ENCODE assay signal across 8 mouse cellular contexts in the genomic region with DNA sequence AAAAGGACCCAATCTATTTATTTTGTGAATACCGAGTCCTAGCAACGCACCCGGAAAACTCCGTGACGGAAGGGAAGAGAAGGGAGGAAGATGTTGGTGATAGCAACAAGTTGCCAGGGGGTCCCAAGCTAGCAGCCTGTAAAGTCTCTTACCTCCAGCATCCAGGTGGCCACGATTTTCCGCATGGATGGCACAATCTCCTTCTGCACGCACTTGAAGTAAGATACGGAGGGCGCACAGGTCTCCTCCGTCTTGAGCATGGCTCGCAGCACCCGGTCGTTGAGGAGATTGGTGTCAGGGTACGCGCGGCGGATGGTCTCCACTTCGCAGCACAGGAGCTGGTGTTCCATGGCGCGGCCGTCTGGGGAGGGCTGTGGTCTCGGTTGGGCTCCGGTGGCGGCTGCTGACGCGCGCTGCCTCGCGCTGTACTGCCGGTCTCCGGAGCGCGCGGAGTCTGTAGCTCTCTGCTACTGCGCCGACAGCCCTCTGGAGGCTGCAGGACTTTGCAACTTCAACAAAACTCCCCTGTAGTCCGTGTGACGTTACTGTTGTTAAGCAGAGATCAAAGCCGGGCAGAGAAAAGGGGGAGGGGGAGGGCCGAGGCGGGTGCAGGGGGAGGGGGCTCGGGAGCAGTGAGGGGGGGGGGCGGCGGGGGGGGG. TPM values are rescaled to one million over a fixed set of nuclear protein-coding genes. Genes with fewer than 3 reads are reported as not detected.
DNase-seq lines count a peak whose midpoint lies in the region; ATAC-seq and TF ChIP-seq lines count a peak whose summit lies in the region.

A gene (minus strand): TSS at position 582 of the 659 bp plus-strand sequence.

- no peak for TF ChIP-seq EP300 in stomach, postnatal 0 days (optimal IDR thresholded peaks at IDR 0.05)

- H3K4me2 ChIP-seq in hindbrain, embryonic 13.5 days = peak within 1 kb of the TSS; percentile 91
- peak within 1 kb of the TSS; percentile 98 for H3K4me2 ChIP-seq in stomach, postnatal 0 days (replicated peaks; ENCODE audit: low read depth)

- no peak for TF ChIP-seq CTCF in bone marrow macrophage, adult 2 months (IDR thresholded peaks at IDR 0.05; ENCODE audit: low read depth, low read length)
- no peak; the same call in 1 of the 2 replicates for TF ChIP-seq CTCF in left cerebral cortex, adult 2 months (IDR thresholded peaks at IDR 0.05)
- peak; percentile 46 for TF ChIP-seq CTCF in stomach, postnatal 0 days (IDR thresholded peaks at IDR 0.05; ENCODE audit: low read depth)

- TF ChIP-seq POLR2A in bone marrow macrophage, adult 2 months (IDR thresholded peaks at IDR 0.05; ENCODE audit: borderline replicate concordance, low read depth, low read length) = no peak

- ATAC-seq in erythroblast, adult 5-6 weeks (replicated peaks; ENCODE audit: low FRiP score, poor library complexity, severe bottlenecking) = no peak
- ATAC-seq in frontal cortex, adult (ENCODE audit: low TSS enrichment) = peak; percentile 42
- peak; percentile 40 for ATAC-seq in hindbrain, embryonic 13.5 days (ENCODE audit: low FRiP score)
- peak; percentile 58 for ATAC-seq in stomach, postnatal 0 days (ENCODE audit: low FRiP score, low TSS enrichment)

- H3K4me3 ChIP-seq in erythroblast, embryonic 14.5 days (replicated peaks) = peak within 1 kb of the TSS; percentile 57
- peak within 1 kb of the TSS; percentile 83 for H3K4me3 ChIP-seq in bone marrow macrophage, adult 2 months (ENCODE audit: insufficient read depth, low read length)
- peak within 1 kb of the TSS; percentile 51 for H3K4me3 ChIP-seq in hindbrain, embryonic 13.5 days
- H3K4me3 ChIP-seq in left cerebral cortex, adult 2 months = peak within 1 kb of the TSS; percentile 61
- peak within 1 kb of the TSS; percentile 96 for H3K4me3 ChIP-seq in macrophage (ENCODE audit: inconsistent target)
- H3K4me3 ChIP-seq in stomach, postnatal 0 days (ENCODE audit: low read depth, low read length) = peak within 1 kb of the TSS; percentile 62

- H3K79me2 ChIP-seq in macrophage (ENCODE audit: inconsistent target) = peaks cover 49% of the 10 kb centered on the region

- H3K27me3 ChIP-seq in erythroblast, embryonic 14.5 days (ENCODE audit: control insufficient read depth) = peaks cover 76% of the 10 kb centered on the region
- peaks cover 68% of the 10 kb centered on the region for H3K27me3 ChIP-seq in hindbrain, embryonic 13.5 days
- H3K27me3 ChIP-seq in stomach, postnatal 0 days (ENCODE audit: control insufficient read depth, insufficient read depth, low read length) = peaks cover 4% of the 10 kb centered on the region; the same call in 1 of the 2 replicates

- H3K36me3 ChIP-seq in erythroblast, embryonic 14.5 days (ENCODE audit: control insufficient read depth) = no peaks in the 10 kb centered on the region; the same call in 1 of the 2 replicates
- H3K36me3 ChIP-seq in hindbrain, embryonic 13.5 days = no peaks in the 10 kb centered on the region
- H3K36me3 ChIP-seq in macrophage (ENCODE audit: inconsistent target) = peaks cover 14% of the 10 kb centered on the region
- 0 out of 2 replicates have a peak, but pooled peaks cover 2% of the 10 kb centered on the region for H3K36me3 ChIP-seq in stomach, postnatal 0 days (ENCODE audit: control insufficient read depth, insufficient read depth, low read length)

- H3K27ac ChIP-seq in bone marrow macrophage, adult 2 months (ENCODE audit: insufficient read depth, low read depth, low read length) = peak within 1 kb of the TSS; percentile 93
- H3K27ac ChIP-seq in hindbrain, embryonic 13.5 days = peak within 1 kb of the TSS; percentile 67
- H3K27ac ChIP-seq in left cerebral cortex, adult 2 months = peak within 1 kb of the TSS; percentile 82
- peak within 1 kb of the TSS; percentile 89 for H3K27ac ChIP-seq in macrophage
- peak within 1 kb of the TSS; percentile 82 for H3K27ac ChIP-seq in stomach, postnatal 0 days (replicated peaks)

- peak within 1 kb of the TSS; percentile 75 for H3K9ac ChIP-seq in hindbrain, embryonic 13.5 days
- H3K9ac ChIP-seq in stomach, postnatal 0 days (ENCODE audit: low read length) = peak within 1 kb of the TSS; percentile 69

- intact Hi-C loops in left cerebral cortex, adult 2 months (cut with DNase I) = loop anchor here (2.0 to 5.0 kb wide), 2 partner anchors 88 to 175 kb away; no protein-coding TSS in a partner anchor

- H3K4me1 ChIP-seq in erythroblast, embryonic 14.5 days (ENCODE audit: control insufficient read depth) = peaks cover 5% of the 10 kb centered on the region
- peaks cover 9% of the 10 kb centered on the region for H3K4me1 ChIP-seq in bone marrow macrophage, adult 2 months (ENCODE audit: control insufficient read depth, insufficient read depth, low read length)
- peaks cover 81% of the 10 kb centered on the region for H3K4me1 ChIP-seq in hindbrain, embryonic 13.5 days (replicated peaks)
- H3K4me1 ChIP-seq in stomach, postnatal 0 days (replicated peaks; ENCODE audit: control insufficient read depth, insufficient read depth) = peaks cover 9% of the 10 kb centered on the region

- WGBS in hindbrain, embryonic 13.5 days = under 1% methylated on average over 40 of the region's 45 CpGs
- WGBS in macrophage (ENCODE audit: missing documents) = 0% methylated on average over 33 of the region's 45 CpGs
- WGBS in stomach, postnatal 0 days = under 1% methylated on average over 39 of the region's 45 CpGs

- H3K9me3 ChIP-seq in erythroblast, embryonic 14.5 days (ENCODE audit: control insufficient read depth, low read length) = no peaks in the 10 kb centered on the region; the same call in 1 of the 2 replicates
- no peaks in the 10 kb centered on the region for H3K9me3 ChIP-seq in hindbrain, embryonic 13.5 days
- H3K9me3 ChIP-seq in stomach, postnatal 0 days (ENCODE audit: control insufficient read depth, low read length) = no peaks in the 10 kb centered on the region

- DNase-seq in left cerebral cortex, adult 2 months (ENCODE audit: extremely low spot score in 1 of 2, low spot score in 2 of 2) = peak; percentile 67 to 72
- DNase-seq in stomach, postnatal 0 days (ENCODE audit: low spot score) = peak; percentile 77

RNA-seq across cellular contexts. Expression of the gene that starts here (rescaled TPM):
- 0.08 TPM in 2 replicates for polyA plus RNA-seq in erythroblast, embryonic 14.5 days (2012)
- total RNA-seq in erythroblast, adult 5-6 weeks (2015; ENCODE audit: low replicate concordance) = 1.2 and 1.5 TPM in 2 replicates
- 0.51 and 2.0 TPM in 2 replicates for total RNA-seq in erythroblast, adult 5-6 weeks (2017; ENCODE audit: low replicate concordance)
- 31.4 and 31.9 TPM in 2 replicates for polyA plus RNA-seq in bone marrow macrophage, adult 2 months (2012; ENCODE audit: insufficient read depth, insufficient read length, missing spikeins)
- 51.2 and 54.9 TPM in 2 replicates for polyA plus RNA-seq in hindbrain, embryonic 13.5 days (2015; fragmentation: Nextera tagmentation; extraction: Ambion mirVana)
- total RNA-seq in left cerebral cortex, adult 2 months (2021) = 10 to 100 TPM; 57.0 to 57.7 TPM
- 10 to 100 TPM in 9 of 26 experiments, 1 to 10 TPM in 17; 1.3 to 29.5 (median 7.4) TPM for total RNA-seq in macrophage (2018; cell fraction: chromatin; rRNA removed)
- 10 to 100 TPM; 24.9 to 56.2 (median 42.8) TPM for total RNA-seq in macrophage (2018; cell fraction: cytosol; rRNA removed)
- total RNA-seq in macrophage (2018; cell fraction: nucleus; rRNA removed) = 100 to 1,000 TPM in 2 of 26 experiments, 10 to 100 TPM in 18, 1 to 10 TPM in 6; 7.7 to 243 (median 23.2) TPM
- polyA plus RNA-seq in macrophage (2018) = 17.6 to 482 TPM (median 57.2 TPM) in 3 replicates
- 38.7 and 38.9 TPM in 2 replicates for polyA plus RNA-seq in stomach, postnatal 0 days (2015; fragmentation: Nextera tagmentation; extraction: Ambion mirVana)

Comparison
In these comparisons a context has a peak if more than half of its experiments do, and no peak if none do; other contexts are left out.
1. RNA of the gene that starts here (total RNA-seq): 57.0 to 57.7 TPM in left cerebral cortex, adult 2 months; 0.51 to 2.0 TPM in erythroblast, adult 5-6 weeks; every median in the first group is over 10 times any median in the second.
2. RNA of the gene that starts here (polyA plus RNA-seq): 17.6 to 482 TPM in macrophage, 51.2 to 54.9 TPM in hindbrain, embryonic 13.5 days, 38.7 to 38.9 TPM in stomach, postnatal 0 days and 31.4 to 31.9 TPM in bone marrow macrophage, adult 2 months; 0.08 TPM in erythroblast, embryonic 14.5 days; every median in the first group is over 10 times any median in the second.
3. Peak in every context shown above with its lines, with median percentiles within 50 percentile points of each other: H3K4me3 ChIP-seq and H3K27ac ChIP-seq.